Mouse (Mus musculus) embryonic fibroblast, embryonic 13.5 days (primary cell): ENCODE measurements around the gene Zhx3.

Experiments used
- CTCF ChIP-seq: IDR thresholded peaks from 2 replicates; pipeline ENCODE4 v1.5.1; 2011; ENCODE audit warnings: mild to moderate bottlenecking, control low read depth, low read length, moderate library complexity, borderline replicate concordance; ENCODE audit not compliant: insufficient read depth
- POLR2A ChIP-seq: IDR thresholded peaks from 2 replicates; pipeline ENCODE4 v1.6.1; 2011; ENCODE audit warnings: low read depth, mild to moderate bottlenecking, control low read depth, low read length, moderate library complexity

- TF ChIP-seq CTCF (no peak), POLR2A (no peak)
Measured at GRCm38 (mm10) chr2:160905301-160905700, 32.5 kb upstream of the Zhx3 start.
